Mouse (Mus musculus) embryonic fibroblast, embryonic 13.5 days (primary cell): ENCODE data around the gene Ampd2. TPM values are rescaled to one million over a fixed set of nuclear protein-coding genes. Genes with fewer than 3 reads are reported as not detected.

Source experiments
- H3K27ac ChIP-seq: 2 replicates; pipeline ENCODE4 v1.5.1; 2012; ENCODE audit warnings: low read length, control low read depth, inconsistent platforms; ENCODE audit not compliant: insufficient read depth
- H3K4me1 ChIP-seq: 2 replicates; pipeline ENCODE4 v1.6.1; 2011; ENCODE audit warnings: low read length; ENCODE audit not compliant: control insufficient read depth, insufficient read depth
- H3K4me3 ChIP-seq: 2 replicates; pipeline ENCODE4 v1.5.1; 2011; ENCODE audit warnings: mild to moderate bottlenecking, control low read depth, low read length; ENCODE audit not compliant: insufficient read depth
- CTCF ChIP-seq: IDR thresholded peaks from 2 replicates; pipeline ENCODE4 v1.5.1; 2011; ENCODE audit warnings: mild to moderate bottlenecking, control low read depth, low read length, moderate library complexity, borderline replicate concordance; ENCODE audit not compliant: insufficient read depth
- POLR2A ChIP-seq: IDR thresholded peaks from 2 replicates; pipeline ENCODE4 v1.6.1; 2011; ENCODE audit warnings: low read depth, mild to moderate bottlenecking, control low read depth, low read length, moderate library complexity
- polyA plus RNA-seq: library from polyadenylated mRNA; stranded (reverse); fragments of >200 nt; gene quantifications from 2 replicates; pipeline ENCODE4 v1.2.4, GENCODE M21; 2011; ENCODE audit warnings: low read depth; ENCODE audit not compliant: missing spikeins, insufficient read length

Gene Ampd2
- polyA plus RNA-seq, 1 experiment: 48.3 TPM

DNA sequence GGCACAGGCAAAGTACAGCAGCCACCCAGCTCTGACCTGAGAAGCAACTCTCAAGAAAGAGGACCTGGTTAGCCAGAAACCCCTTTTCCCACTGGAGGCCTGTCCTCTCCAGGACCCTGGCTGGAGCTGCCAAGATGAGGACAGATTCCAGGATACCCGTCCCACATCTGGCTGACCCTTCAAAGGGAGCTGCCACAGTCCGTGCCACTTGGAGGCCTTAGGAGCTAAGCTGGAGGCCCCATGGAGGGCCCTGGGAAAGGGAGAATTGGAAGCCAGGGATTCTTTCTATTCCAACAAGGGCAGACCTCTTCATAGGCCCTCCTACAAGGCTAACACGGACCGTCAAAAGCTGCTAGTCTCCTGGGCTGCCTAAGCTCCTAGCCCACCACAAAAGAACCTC is 4.8 kb downstream of the Ampd2 start:
- Histone ChIP-seq H3K4me1 (peaks cover 7% of the 10 kb centered on the region), H3K4me3 (no peak overlapping the region), H3K27ac (no peak overlapping the region)
- TF ChIP-seq POLR2A (no peak), CTCF (no peak)

DNA sequence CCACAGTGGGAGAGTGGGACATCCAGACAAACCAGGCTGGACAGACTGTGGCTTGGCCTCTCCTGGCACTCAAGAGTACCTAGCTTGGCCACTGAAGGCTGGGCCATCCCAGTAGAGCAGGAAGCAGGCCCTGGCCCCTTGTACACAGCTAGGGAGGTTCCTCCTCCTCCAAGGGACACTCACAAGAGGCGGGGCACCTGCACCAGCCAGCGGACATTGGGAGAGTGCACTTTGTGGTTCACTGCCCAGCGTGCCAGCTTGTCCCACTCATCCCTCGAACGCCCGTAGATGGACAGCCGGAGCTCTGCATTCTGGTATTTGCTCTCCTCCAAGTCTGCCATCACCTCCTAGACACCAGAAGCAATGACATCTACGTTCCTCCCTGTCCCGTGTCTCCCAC is 9.6 kb downstream of the Ampd2 start:
- no peak overlapping the region for H3K4me3 ChIP-seq
- H3K27ac ChIP-seq: no peak overlapping the region
- no peaks in the 10 kb centered on the region for H3K4me1 ChIP-seq
- TF ChIP-seq POLR2A: no peak
- TF ChIP-seq CTCF: no peak

DNA sequence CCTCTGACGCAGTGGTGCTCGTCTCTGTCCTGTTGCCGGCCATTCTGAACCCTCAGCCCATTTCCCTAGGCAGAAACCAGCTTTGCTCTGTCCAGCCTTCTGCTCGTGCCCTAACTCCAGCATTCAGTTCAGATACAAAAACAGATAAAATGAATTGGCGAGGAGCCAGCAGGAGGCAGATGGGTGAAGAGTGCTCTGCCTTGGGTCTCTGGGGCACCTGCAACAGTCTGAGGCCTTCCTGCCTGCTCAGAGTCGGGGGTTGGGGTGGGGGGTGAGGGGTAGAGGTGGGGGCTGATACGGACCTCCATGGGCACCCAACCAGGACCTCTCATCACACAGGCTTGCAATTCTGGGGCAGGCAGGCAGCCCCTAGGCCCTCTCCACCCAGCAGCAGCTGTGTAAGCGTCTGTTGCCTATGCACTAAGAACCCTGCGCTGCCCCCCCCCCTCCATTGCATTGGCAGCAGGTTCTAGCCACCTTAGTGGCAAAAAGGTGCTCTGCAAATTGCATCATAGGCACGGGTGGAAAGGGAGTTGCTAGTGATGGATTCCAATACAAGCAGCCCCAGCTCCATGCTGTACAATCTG is 13.4 kb downstream of the Ampd2 start:
- Histone ChIP-seq H3K27ac (no peak overlapping the region), H3K4me3 (no peak overlapping the region), H3K4me1 (no peaks in the 10 kb centered on the region)
- TF ChIP-seq POLR2A (no peak), CTCF (no peak)

DNA sequence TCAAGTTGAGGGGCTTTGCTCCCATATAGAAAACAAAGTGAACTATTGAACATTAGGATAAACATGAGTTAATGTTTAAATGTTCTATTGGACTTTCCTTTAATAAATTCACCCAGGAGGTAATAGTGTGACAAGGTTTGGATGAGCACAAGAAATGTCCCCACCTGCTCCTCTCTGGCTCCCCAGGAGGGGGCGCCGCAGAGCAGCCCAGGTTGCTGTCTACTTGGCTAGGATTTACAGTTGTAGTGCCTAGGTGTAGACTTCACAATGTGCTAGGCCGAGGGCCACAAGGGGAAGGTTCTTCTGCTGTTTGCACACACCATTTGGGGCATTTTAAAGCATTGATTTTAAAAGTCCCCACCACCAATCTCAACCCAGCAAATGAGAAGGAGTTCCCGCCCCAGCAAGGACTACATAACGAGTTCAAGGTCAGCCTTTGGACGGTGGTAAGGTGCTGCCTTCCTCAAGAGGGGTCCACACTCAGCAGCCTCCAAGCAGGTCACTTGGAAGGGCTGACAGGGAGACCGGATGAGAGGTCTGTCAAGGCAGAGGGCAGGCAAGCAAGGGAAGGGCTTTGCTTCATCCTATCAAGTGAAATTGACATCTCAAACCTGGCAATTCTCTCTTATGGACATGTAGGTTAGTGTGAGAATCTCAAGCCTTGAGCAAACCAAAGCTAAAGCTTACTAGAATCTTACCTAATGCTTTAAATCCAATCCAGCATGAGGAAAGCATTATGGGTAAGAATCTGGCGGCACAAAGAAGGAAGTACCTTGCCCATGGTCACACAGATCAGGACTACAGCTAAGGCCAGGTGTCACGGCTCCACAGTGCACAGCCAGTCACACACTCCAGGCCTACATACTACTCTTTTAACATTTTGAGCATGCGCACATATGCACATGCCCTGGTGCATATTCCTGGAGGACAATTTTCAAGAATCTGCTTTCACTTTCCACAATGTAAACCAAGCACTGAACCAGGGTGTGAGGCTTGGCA is 15.9 kb downstream of the Ampd2 start:
- Histone ChIP-seq H3K4me1 (no peaks in the 10 kb centered on the region), H3K4me3 (no peak overlapping the region), H3K27ac (no peak overlapping the region)
- no peak for TF ChIP-seq POLR2A
- peak; percentile 45 for TF ChIP-seq CTCF

DNA sequence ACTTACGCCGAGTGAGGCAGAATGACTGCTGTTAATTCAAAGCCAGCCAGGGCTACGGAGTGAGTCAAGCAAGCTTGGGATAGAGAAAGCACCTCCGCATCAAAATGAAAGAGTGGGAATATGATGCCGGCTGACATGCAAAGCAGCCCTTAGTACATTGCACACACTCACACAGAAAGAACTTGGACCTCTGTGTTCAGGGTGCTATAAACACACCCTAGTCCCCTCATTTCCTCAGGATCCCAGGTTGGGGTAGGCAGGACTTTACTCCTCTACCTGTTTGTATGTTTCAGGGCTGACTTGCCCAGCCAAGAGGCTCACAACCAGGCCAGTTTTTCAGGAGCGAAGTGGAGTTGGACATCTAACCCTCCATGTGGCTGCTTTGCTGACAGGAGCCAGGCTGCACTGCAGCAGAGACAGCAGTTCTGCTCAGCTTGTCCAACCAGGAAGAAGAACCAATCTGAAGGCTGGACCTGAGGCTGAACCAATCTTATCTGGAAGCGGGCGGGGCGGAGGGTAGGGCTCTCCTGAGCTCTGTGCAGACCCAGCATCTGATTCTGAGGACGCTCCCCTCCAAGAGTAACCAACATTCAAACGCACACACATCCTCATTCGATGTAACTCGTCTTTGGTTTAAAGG is 17.1 kb downstream of the Ampd2 start:
- H3K27ac ChIP-seq: no peak overlapping the region
- no peaks in the 10 kb centered on the region for H3K4me1 ChIP-seq
- TF ChIP-seq POLR2A (no peak), CTCF (no peak)
- no peak overlapping the region for H3K4me3 ChIP-seq

DNA sequence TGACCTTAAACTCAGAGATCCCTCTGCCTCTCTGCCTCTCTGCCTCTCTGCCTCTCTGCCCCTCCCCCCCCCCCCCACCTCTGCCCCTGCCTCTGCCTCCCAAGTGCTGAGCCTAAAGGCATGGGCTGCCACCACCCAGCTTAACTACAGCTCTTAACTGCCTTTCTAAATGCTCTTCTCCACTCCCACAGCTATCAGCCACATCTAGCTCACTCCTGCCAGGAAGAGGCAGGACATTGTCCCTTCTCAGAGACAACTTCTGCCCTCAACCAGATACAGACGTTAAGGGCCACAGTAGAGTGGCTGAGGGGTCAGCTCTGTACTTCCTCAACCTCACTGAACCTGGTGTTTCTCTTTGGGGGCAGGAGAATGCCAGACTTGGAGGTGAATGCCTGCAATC is 17.6 kb downstream of the Ampd2 start:
- TF ChIP-seq POLR2A (no peak), CTCF (no peak)
- Histone ChIP-seq H3K4me3 (no peak overlapping the region), H3K27ac (no peak overlapping the region), H3K4me1 (no peaks in the 10 kb centered on the region)

DNA sequence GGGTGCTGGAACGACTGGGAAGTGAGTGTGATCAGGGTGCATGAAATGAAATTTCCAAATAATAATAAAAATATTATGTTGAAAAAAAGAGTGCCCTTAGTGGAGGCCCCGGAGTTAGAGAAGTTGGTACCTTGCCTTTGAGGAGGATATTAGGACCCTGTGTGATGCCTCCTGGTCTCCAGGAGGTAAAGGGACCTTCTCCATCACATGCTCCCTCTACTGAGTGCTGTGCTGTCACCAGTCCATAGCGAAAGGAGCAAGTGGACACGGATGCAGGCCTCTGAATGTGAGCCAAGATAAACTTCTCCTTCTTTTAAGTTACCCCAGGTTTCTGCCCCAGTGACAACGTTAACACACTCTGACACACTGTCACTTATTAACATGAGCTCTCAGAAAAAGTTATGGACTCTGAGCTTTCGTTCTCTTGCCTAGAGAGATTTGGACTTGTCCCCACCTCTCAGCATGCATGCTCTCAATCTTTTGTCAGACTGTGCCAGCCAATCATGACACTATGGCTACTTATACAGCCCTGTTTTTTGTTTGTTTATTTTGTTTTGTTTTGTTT is 19.0 kb downstream of the Ampd2 start:
- H3K4me1 ChIP-seq: no peaks in the 10 kb centered on the region
- no peak overlapping the region for H3K4me3 ChIP-seq
- H3K27ac ChIP-seq: no peak overlapping the region
- TF ChIP-seq CTCF (no peak), POLR2A (no peak)

DNA sequence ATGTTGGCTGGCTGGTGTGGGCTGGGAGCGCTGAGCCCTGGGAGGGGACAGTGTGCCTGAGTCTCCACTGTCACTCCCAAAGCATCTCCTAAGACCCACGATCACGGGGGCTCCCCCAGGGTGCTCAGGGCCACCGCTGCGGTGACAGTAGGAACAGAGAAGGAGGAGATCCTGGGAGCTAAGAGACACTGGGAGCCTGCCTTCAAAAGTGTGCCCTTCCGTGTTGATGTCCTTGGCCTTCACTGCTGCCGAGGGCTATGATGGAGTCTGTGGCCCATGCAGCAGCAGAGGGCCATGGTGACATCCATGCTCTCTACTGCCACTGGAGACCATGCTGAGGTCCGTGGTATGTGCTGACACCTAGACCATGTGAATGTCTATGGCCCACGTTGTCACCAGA is 20.9 kb downstream of the Ampd2 start:
- TF ChIP-seq CTCF (no peak), POLR2A (no peak)
- Histone ChIP-seq H3K27ac (no peak overlapping the region), H3K4me1 (no peaks in the 10 kb centered on the region), H3K4me3 (no peak overlapping the region)

DNA sequence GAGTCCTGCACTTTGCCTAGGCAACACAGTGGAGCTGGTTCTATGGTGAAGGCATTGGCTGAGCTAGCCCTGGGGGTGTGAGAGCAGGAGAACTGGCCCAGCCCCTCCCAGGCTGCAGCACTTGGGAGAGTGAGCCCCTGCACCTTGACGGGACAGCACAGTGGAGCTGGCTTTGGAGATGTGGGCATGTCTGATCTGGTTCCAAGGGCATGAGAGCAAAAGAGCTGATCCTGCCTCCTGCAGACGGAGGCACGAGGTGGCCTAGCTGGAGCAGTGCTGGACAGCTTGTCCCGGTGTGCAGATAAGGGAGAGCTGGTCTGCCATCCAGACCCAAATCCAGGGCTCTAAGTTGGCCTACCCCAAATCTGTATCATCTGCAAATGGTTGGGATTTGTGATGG is 21.8 kb downstream of the Ampd2 start:
- TF ChIP-seq CTCF (no peak), POLR2A (no peak)

More for the DNA sequence above, 21.8 kb downstream of the Ampd2 start:
- no peak overlapping the region for H3K27ac ChIP-seq
- no peaks in the 10 kb centered on the region for H3K4me1 ChIP-seq
- no peak overlapping the region for H3K4me3 ChIP-seq
